Mouse (Mus musculus): ENCODE measurements around the gene Gm12888. TPM values are rescaled to one million over a fixed set of nuclear protein-coding genes. Genes with fewer than 3 reads are reported as not detected.
"Not testable (repeated sequence)": the region's sequence is repeated elsewhere in the genome, so short reads cannot be mapped to it uniquely, and the experiment has no call there.

Gm12888 gene
- polyA plus RNA-seq (2014; fragmentation: Nextera tagmentation; extraction: Ambion mirVana): not detected in 2 replicates

DNA sequence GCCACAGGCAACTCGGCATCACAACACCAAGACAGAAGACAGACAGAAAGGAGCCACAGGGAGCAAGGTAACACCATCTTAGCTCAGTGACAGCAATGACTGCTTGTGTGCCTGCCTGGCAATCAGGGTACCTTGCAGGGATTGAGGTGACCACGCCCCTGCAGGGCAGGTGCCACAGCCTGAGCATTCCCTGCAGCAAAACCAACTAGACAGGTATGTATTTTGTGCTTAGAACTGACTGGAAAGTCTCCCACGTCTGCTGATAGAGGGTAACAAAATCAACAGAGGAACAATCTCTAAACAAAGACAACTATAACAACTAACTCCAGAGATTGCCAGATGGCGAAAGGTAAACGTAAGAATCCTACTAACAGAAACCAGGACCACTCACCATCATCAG is at the start of gene Gm12888:
TSS of gene Gm12888 (minus strand) at position 101 of the 400 bp plus-strand sequence.
- not testable (repeated sequence) for DNase-seq (ENCODE audit: low spot score); H3K9me3 ChIP-seq (ENCODE audit: control insufficient read depth, low read length); H3K27me3 ChIP-seq (ENCODE audit: control insufficient read depth, insufficient read depth, low read length); H3K36me3 ChIP-seq (ENCODE audit: control insufficient read depth, insufficient read depth, low read length); ATAC-seq (ENCODE audit: insufficient read depth, low FRiP score, low TSS enrichment); H3K4me1 ChIP-seq (ENCODE audit: control insufficient read depth, insufficient read depth, low read length); H3K9ac ChIP-seq (ENCODE audit: low read length); H3K4me2 ChIP-seq (ENCODE audit: low read depth); H3K27ac ChIP-seq (ENCODE audit: low read depth, low read length); H3K4me3 ChIP-seq (ENCODE audit: low read depth, low read length)
- 69% methylated on average over 3 of the region's 5 CpGs for WGBS

Other genes with a start within 250 kb of the Gm12888 start
- 25.8 and 29.3 TPM in 2 replicates for gene Zmpste24, start 226.7 kb downstream of the Gm12888 start, polyA plus RNA-seq (2014; fragmentation: Nextera tagmentation; extraction: Ambion mirVana)
- 0.47 TPM in 1 of 2 replicates, not detected in the other for gene Tmco2, start 215.7 kb downstream of the Gm12888 start, polyA plus RNA-seq (2014; fragmentation: Nextera tagmentation; extraction: Ambion mirVana)
- 24.4 and 26.0 TPM in 2 replicates for gene Rlf, start 109.8 kb downstream of the Gm12888 start, polyA plus RNA-seq (2014; fragmentation: Nextera tagmentation; extraction: Ambion mirVana)
- not detected in 2 replicates for gene Gm12886, start 98.2 kb upstream of the Gm12888 start, polyA plus RNA-seq (2014; fragmentation: Nextera tagmentation; extraction: Ambion mirVana)

Measured in neural tube, embryonic 11.5 days (tissue).